Mouse (Mus musculus): ENCODE measurements around the gene Agr2. TPM values are rescaled to one million over a fixed set of nuclear protein-coding genes. Genes with fewer than 3 reads are reported as not detected.

Agr2 gene
- not detected in 2 replicates for polyA plus RNA-seq (2016; fragmentation: Nextera tagmentation; extraction: Ambion mirVana)

- 54% methylated on average over 9 of the region's 9 CpGs for WGBS
- Histone ChIP-seq H3K27me3 (no peaks in the 10 kb centered on the region), H3K36me3 (no peaks in the 10 kb centered on the region), H3K4me2 (replicated peaks) (no peak within 1 kb of the TSS), H3K4me1 (peaks cover 8% of the 10 kb centered on the region; the same call in 1 of the 2 replicates), H3K9me3 (no peaks in the 10 kb centered on the region), H3K4me3 (no peak within 1 kb of the TSS), H3K9ac (replicated peaks) (no peak within 1 kb of the TSS), H3K27ac (replicated peaks) (no peak within 1 kb of the TSS; the same call in 1 of the 2 replicates)
- ATAC-seq (ENCODE audit: low FRiP score, low read depth): no peak
Measured at GRCm38 (mm10) chr12:35992711-35993110, at the start of gene Agr2. Gene Agr2 (plus strand): TSS chr12:35992907.

- Histone ChIP-seq H3K27me3 (no peaks in the 10 kb centered on the region), H3K4me3 (no peak overlapping the region), H3K9me3 (no peaks in the 10 kb centered on the region), H3K9ac (replicated peaks) (no peak overlapping the region), H3K36me3 (no peaks in the 10 kb centered on the region), H3K4me2 (replicated peaks) (no peak overlapping the region), H3K4me1 (no peaks in the 10 kb centered on the region), H3K27ac (replicated peaks) (no peak overlapping the region)
- no peak for ATAC-seq (ENCODE audit: low FRiP score, low read depth)
- 40% methylated on average over 1 of the region's 1 CpGs for WGBS
Measured at GRCm38 (mm10) chr12:35951757-35952156, 41.0 kb upstream of the Agr2 start.

DNA sequence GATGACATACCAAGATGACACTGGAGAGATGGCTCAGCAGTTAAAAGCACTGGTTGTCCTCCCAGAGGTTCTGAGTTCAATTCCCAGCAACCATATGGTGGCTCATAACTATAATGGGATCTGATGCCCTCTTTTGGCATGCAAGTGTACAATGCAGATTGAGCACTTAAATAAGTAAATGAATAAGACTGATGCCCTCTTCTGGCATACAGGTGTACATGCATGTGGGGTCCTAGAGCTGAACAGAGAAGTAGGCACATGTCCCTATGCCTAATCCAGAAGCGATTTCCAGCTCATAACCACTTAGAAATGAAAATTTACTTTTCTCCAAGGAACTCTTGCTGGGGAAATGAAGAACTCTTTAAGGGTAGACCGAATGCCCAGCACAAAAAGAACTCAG is 35.5 kb upstream of the Agr2 start:
- 79% methylated on average over 2 of the region's 2 CpGs for WGBS
- ATAC-seq (ENCODE audit: low FRiP score, low read depth): no peak
- H3K9ac ChIP-seq (replicated peaks): no peak overlapping the region
- H3K4me1 ChIP-seq: no peaks in the 10 kb centered on the region
- no peaks in the 10 kb centered on the region for H3K36me3 ChIP-seq
- H3K27ac ChIP-seq (replicated peaks): no peak overlapping the region
- H3K27me3 ChIP-seq: no peaks in the 10 kb centered on the region
- H3K4me3 ChIP-seq: no peak overlapping the region
- no peak overlapping the region for H3K4me2 ChIP-seq (replicated peaks)
- no peaks in the 10 kb centered on the region for H3K9me3 ChIP-seq

DNA sequence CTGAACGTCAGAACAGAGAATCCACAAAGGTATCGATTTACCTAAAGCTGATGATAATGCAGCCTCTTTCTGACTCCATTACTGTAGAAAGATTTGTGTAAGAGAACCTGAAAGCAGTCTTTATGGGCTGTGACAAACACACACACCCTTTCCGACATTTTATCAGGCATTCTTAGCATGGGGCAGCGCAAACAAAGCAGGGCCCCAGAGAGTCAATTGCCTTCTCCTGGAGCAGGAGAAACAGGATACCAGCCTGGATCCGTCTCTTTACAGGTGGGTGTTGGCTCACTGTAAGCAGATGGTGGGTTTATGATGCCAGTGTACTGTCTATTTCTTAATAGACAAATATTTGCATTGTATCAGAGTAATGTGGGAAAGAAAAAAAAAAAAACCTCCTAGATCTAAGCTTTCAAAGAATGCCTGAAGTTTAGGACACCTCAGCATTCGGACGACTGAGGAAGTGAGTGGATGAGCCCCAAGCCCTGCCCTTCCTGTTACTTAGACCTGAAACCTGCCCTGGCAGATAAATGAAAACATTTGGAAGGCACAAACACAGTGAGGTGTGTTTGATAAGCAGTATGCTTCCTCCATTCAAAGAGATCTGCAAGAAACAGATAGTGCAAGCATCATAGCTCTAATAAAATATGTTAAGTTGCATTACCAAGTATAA is 26.5 kb upstream of the Agr2 start:
- H3K4me3 ChIP-seq: no peak overlapping the region
- no peaks in the 10 kb centered on the region for H3K27me3 ChIP-seq
- no peak overlapping the region for H3K27ac ChIP-seq (replicated peaks)
- no peaks in the 10 kb centered on the region for H3K36me3 ChIP-seq
- no peaks in the 10 kb centered on the region for H3K4me1 ChIP-seq
- ATAC-seq (ENCODE audit: low FRiP score, low read depth): no peak
- no peak overlapping the region for H3K9ac ChIP-seq (replicated peaks)
- no peak overlapping the region for H3K4me2 ChIP-seq (replicated peaks)
- no peaks in the 10 kb centered on the region for H3K9me3 ChIP-seq
- WGBS: 68% methylated on average over 7 of the region's 7 CpGs

DNA sequence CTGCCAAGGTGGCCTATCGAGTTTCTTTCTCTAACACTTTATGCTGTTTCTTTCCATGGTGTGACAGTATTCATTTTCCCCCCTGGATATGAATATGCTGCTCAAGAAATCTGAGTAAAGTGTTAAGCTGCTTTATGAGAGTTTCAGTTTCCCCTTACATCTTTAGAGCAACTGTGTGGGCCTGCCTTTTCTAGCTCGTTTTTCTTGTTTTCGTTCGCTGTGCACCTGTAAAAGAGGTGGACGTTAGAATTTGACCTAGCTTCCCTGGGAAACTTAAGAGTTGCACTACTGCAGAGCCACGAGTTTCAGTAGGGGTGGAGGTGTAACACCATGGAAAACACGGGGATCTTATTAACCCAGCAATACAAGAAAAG is 26.0 kb upstream of the Agr2 start:
- Histone ChIP-seq H3K9ac (replicated peaks) (no peak overlapping the region), H3K9me3 (no peaks in the 10 kb centered on the region), H3K27ac (replicated peaks) (no peak overlapping the region), H3K4me2 (replicated peaks) (no peak overlapping the region), H3K4me1 (no peaks in the 10 kb centered on the region), H3K27me3 (no peaks in the 10 kb centered on the region), H3K4me3 (no peak overlapping the region), H3K36me3 (no peaks in the 10 kb centered on the region)
- 78% methylated on average over 7 of the region's 7 CpGs for WGBS
- no peak for ATAC-seq (ENCODE audit: low FRiP score, low read depth)

DNA sequence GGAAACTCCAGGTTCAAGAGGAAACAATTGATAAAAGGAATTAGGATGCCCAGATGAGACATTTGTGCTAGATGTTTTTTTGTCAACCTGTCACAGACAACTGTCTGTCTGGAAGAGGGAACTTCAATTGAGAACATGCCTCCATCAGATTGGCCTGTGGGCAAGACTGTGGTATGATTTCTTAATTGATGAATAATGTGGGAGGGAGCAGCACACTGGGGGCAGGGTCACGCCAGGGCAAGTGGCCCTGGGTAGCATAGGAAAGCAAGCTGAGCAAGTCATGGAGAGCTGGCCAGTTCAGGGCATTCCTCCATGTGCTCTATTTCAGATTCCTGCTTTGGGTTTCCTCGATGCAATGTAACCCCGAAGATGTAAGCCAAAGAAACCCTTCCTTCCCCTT is 16.8 kb upstream of the Agr2 start:
- Histone ChIP-seq H3K9me3 (no peaks in the 10 kb centered on the region), H3K4me1 (peaks cover 6% of the 10 kb centered on the region), H3K4me3 (no peak overlapping the region), H3K36me3 (no peaks in the 10 kb centered on the region), H3K27me3 (no peaks in the 10 kb centered on the region), H3K9ac (replicated peaks) (no peak overlapping the region), H3K4me2 (replicated peaks) (no peak overlapping the region), H3K27ac (replicated peaks) (no peak overlapping the region)
- 76% methylated on average over 3 of the region's 3 CpGs for WGBS
- no peak for ATAC-seq (ENCODE audit: low FRiP score, low read depth)

- Histone ChIP-seq H3K4me1 (peaks cover 16% of the 10 kb centered on the region), H3K27me3 (no peaks in the 10 kb centered on the region), H3K4me3 (no peak overlapping the region), H3K36me3 (no peaks in the 10 kb centered on the region), H3K9ac (replicated peaks) (no peak overlapping the region), H3K27ac (replicated peaks) (no peak overlapping the region), H3K4me2 (replicated peaks) (no peak overlapping the region), H3K9me3 (no peaks in the 10 kb centered on the region)
- ATAC-seq (ENCODE audit: low FRiP score, low read depth): no peak
- WGBS: 36% methylated on average over 6 of the region's 6 CpGs
Measured at GRCm38 (mm10) chr12:35977633-35978246, 15.0 kb upstream of the Agr2 start.

- H3K27me3 ChIP-seq: no peaks in the 10 kb centered on the region
- no peak overlapping the region for H3K4me3 ChIP-seq
- H3K4me1 ChIP-seq: peaks cover 16% of the 10 kb centered on the region
- H3K4me2 ChIP-seq (replicated peaks): no peak overlapping the region
- ATAC-seq (ENCODE audit: low FRiP score, low read depth): no peak
- H3K36me3 ChIP-seq: no peaks in the 10 kb centered on the region
- H3K27ac ChIP-seq (replicated peaks): no peak overlapping the region
- H3K9ac ChIP-seq (replicated peaks): no peak overlapping the region
- WGBS: 86% methylated on average over 5 of the region's 5 CpGs
- no peaks in the 10 kb centered on the region for H3K9me3 ChIP-seq
Measured at GRCm38 (mm10) chr12:35979625-35980024, 13.1 kb upstream of the Agr2 start.

DNA sequence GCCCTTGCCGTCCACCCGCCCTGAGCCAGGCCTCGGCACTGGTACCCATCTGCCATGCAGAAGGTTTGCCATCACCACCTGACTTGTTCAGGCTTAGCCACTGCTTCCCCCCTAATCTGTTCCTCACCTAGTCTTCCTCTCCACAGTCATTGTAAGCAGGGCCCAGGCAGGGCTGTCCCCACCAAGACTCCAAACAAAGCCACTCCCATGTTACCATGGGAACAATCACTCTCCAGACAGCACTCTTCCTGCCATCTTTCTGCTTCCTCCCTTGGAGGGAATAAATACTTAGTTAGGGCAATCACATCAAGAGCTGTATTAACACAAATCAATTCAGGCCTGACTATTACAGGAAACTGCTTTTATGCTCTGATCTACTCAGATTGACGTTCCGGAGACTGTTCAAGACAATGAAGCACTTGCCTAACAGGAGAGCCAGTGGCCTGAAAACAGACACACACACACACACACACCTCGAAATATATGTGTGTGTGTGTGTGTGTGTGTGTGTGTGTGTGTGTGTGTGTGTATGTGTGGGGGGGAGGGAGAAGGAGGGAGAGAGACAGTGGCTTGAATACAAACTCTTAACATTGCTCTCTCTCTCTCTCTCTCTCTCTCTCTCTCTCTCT is 10.9 kb upstream of the Agr2 start:
- no peak overlapping the region for H3K4me3 ChIP-seq
- H3K9me3 ChIP-seq: no peaks in the 10 kb centered on the region
- peak overlapping the region; percentile 47 for H3K27ac ChIP-seq (replicated peaks)
- H3K9ac ChIP-seq (replicated peaks): no peak overlapping the region
- WGBS: 44% methylated on average over 6 of the region's 6 CpGs
- 0 out of 2 replicates have a peak overlapping the region, but pooled peaks have one; percentile 15 for H3K4me2 ChIP-seq (replicated peaks)
- no peaks in the 10 kb centered on the region for H3K36me3 ChIP-seq
- H3K4me1 ChIP-seq: peaks cover 16% of the 10 kb centered on the region
- H3K27me3 ChIP-seq: no peaks in the 10 kb centered on the region
- ATAC-seq (ENCODE audit: low FRiP score, low read depth): peak; percentile 98

- WGBS: 93% methylated on average over 9 of the region's 9 CpGs
- no peak for ATAC-seq (ENCODE audit: low FRiP score, low read depth)
- H3K4me3 ChIP-seq: no peak overlapping the region
- H3K9ac ChIP-seq (replicated peaks): no peak overlapping the region
- H3K36me3 ChIP-seq: no peaks in the 10 kb centered on the region
- H3K4me2 ChIP-seq (replicated peaks): no peak overlapping the region
- peaks cover 10% of the 10 kb centered on the region for H3K4me1 ChIP-seq
- H3K27ac ChIP-seq (replicated peaks): no peak overlapping the region
- no peaks in the 10 kb centered on the region for H3K27me3 ChIP-seq
- no peaks in the 10 kb centered on the region for H3K9me3 ChIP-seq
Measured at GRCm38 (mm10) chr12:35983472-35983871, 9.2 kb upstream of the Agr2 start.

DNA sequence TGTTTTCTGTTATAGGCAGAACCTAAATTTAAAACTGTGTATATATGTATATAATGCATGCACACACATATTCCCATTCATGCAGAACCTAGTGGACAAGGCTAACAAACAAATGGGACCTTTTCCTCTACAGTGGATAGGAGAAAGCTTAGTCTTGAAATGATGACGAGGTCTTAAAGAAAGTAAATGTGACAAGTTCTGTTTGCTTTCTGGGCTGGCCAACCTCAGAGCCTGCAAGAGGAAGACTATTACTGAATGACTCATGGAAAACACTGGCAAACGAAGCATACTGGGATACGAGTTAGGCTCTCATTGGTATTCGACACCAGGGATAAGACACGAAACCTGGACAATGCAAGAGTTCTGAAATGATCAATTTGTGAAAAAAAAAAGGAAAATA is 8.0 kb upstream of the Agr2 start:
- 91% methylated on average over 5 of the region's 5 CpGs for WGBS
- H3K27me3 ChIP-seq: no peaks in the 10 kb centered on the region
- no peak overlapping the region for H3K9ac ChIP-seq (replicated peaks)
- no peaks in the 10 kb centered on the region for H3K9me3 ChIP-seq
- H3K4me3 ChIP-seq: no peak overlapping the region
- H3K4me2 ChIP-seq (replicated peaks): no peak overlapping the region
- H3K36me3 ChIP-seq: no peaks in the 10 kb centered on the region
- no peak for ATAC-seq (ENCODE audit: low FRiP score, low read depth)
- no peak overlapping the region for H3K27ac ChIP-seq (replicated peaks)
- peaks cover 10% of the 10 kb centered on the region for H3K4me1 ChIP-seq

DNA sequence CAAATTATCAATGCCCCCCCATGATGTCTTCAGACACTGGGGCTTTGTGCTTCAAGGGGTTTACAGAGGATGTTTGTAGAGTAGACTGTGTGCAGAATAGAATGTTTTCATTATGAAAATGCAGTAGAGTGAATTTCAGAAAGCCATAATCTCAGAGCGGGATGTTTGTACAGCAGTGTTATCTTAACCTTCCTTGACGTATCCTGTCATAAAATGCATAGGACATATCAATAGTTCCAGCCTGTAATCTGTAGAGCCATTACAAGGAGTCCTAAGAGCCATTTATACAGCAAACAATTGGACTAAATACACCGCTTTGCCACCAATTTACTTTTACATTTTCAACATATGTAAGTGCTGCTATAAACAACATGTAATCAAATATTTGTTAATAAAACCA is 876 bp downstream of the Agr2 start:
- Histone ChIP-seq H3K27ac (replicated peaks) (no peak overlapping the region; the same call in 1 of the 2 replicates), H3K27me3 (no peaks in the 10 kb centered on the region), H3K4me3 (no peak overlapping the region), H3K9me3 (no peaks in the 10 kb centered on the region), H3K36me3 (no peaks in the 10 kb centered on the region), H3K9ac (replicated peaks) (no peak overlapping the region), H3K4me2 (replicated peaks) (no peak overlapping the region), H3K4me1 (peaks cover 12% of the 10 kb centered on the region; the same call in 1 of the 2 replicates)
- WGBS: 79% methylated on average over 3 of the region's 3 CpGs
- ATAC-seq (ENCODE audit: low FRiP score, low read depth): no peak

Data from midbrain, embryonic 12.5 days (tissue).